Mouse (Mus musculus) spleen, postnatal 4 days (tissue): ENCODE results near the gene Mapk3.
A peak's percentile ranks its signal among the peaks of the same experiment; 100 is the strongest.
"Not testable (repeated sequence)": the region's sequence is repeated elsewhere in the genome, so short reads cannot be mapped to it uniquely, and the experiment has no call there.

ENCODE experiments used
- DNase-seq, 2 experiments: peaks; one replicate each; pipeline ENCODE4 v3.0.0; 2022; ENCODE audit warnings: low spot score in 2 of 2

Mapk3 gene

GRCm38 (mm10) chr7:126759672-126760390, 430 bp downstream of the Mapk3 start:
- DNase-seq, result no peak

DNA sequence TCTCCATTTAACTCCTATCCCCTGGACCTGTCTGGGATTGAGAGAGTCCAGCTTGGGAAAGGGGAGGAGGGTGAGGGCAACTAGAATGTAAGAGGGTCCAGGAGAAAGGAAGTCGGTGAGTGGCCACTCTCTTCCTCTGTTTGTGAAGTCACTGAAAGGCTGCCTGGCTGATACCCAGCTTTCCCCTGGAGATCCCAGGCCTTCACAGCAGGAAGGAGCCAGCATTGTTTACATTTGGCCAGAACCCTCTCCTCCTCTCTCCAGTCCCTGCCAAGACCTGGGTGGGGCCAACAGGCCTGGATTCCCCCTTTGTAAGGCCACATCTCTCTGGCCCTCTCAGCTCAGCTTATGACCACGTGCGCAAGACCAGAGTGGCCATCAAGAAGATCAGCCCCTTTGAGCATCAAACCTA, 996 bp downstream of the Mapk3 start:
- peak in 1 of 2 experiments; percentile 66 for DNase-seq

- no peak for DNase-seq
These were observed 1.6 kb downstream of the Mapk3 start for GRCm38 (mm10) chr7:126760956-126761355.

- no peak for DNase-seq
These were observed 2.2 kb downstream of the Mapk3 start for GRCm38 (mm10) chr7:126761529-126762067.

GRCm38 (mm10) chr7:126762471-126763008, 3.1 kb downstream of the Mapk3 start:
- no peak for DNase-seq

DNA sequence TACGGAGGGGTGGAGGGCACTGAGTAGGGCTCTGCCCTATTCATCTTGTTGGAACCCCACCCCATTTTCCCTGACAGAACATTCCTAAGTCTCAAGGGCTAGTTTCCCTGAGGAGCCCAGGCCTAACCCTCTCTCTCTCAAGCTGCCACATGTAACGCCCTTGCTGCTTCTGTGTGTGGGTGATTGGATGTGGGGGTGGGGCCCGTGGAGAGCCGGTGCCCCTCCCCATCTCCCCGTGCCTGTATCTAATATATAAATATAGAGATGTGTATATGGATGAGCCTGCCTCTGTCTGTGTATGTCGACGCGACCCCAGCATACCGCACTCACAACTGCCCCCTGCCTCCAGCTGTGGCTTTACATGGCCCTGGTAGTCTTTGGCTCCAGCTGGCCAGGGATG, 6.1 kb downstream of the Mapk3 start:
- peak in 1 of 2 experiments; percentile 70 for DNase-seq

- peak; percentile 78 to 87 for DNase-seq
These were observed 6.8 kb downstream of the Mapk3 start, which contains the start of gene Gdpd3 for GRCm38 (mm10) chr7:126766201-126766600. TSS of gene Gdpd3 (plus strand) at chr7:126766334.

GRCm38 (mm10) chr7:126767001-126767400, 7.6 kb downstream of the Mapk3 start:
- DNase-seq, result no peak

DNA sequence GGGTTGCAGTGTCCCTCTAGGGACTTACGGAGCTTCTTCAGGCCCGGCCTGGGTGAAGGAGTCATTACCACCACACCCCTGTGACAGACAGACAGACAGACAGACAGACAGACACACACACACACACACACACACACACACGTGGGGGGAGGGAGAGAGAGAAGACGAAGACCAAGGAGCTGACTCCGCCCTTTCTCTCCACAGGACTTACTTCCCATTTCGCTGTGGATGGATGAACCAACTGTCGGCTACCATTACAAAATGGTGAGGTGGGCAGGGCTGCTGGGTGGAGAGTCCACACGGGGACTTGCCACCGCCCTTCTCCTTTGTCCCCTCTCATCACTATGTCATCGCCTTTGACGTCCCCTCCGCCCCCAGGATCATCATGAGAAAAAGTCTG, 11.4 kb downstream of the Mapk3 start:
- peak in 1 of 2 experiments; percentile 62 for DNase-seq

DNA sequence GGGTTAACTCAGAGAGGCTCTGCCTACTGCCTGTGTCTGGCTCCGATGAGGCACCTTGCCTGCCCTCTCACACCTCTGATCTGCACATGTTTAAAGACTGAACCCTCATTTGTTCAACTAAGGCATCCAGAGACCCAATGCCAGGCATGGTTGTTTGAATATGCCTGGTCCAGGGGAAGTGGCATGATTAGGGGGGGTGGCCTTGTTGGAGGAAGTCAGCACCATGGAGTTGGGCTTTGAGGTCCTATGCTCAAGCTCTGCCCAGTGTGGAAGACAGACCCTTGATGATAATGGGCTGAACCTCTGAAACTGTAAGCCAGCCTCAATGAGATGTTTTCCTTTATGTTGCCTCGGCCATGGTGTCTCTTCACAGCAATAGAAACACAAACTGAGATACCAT, 13.9 kb downstream of the Mapk3 start:
- DNase-seq, result no peak

GRCm38 (mm10) chr7:126774463-126774862, 15.1 kb downstream of the Mapk3 start:
- no peak for DNase-seq

DNA sequence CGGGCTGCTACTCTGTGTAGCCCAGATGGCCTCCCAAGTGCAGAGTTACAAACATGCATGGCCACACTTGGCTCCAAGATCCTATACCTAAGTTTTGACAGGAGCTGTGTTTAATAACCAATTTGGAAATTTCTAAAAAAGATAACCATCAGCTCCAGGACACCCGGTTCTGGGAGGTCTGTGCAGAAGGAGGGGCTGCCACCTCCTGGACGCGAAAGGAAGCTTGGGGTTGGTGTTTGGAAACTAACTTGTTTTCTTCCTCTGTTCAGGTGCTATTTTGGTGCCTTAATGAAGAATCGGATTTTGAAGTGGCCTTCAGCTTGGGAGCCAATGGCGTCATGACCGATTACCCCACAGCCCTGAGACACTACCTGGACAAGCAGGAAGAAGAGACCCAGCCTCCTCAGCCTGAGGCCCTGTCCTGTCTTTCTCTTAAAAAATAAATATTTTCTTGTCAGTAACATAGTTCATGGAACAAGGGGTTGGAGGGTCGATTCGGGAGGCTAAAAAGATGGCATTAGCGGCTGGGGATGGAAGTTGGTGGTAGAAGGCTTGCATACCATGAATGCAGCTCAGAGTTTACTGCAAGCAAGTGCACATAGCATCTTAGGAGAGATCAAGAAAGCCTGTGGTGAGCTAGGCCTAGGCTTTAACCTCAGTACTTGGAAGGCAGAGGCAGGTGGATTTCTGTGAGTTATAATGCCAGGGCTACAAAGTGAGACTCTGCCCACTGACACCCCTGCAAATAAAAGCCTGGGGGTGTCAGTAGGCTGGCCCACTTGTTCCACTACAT, 16.0 kb downstream of the Mapk3 start:
- DNase-seq, result peak in 1 of 2 experiments; percentile 65

- DNase-seq, result peak in 1 of 2 experiments; percentile 64
These were observed 16.5 kb downstream of the Mapk3 start for GRCm38 (mm10) chr7:126775978-126776234.

DNA sequence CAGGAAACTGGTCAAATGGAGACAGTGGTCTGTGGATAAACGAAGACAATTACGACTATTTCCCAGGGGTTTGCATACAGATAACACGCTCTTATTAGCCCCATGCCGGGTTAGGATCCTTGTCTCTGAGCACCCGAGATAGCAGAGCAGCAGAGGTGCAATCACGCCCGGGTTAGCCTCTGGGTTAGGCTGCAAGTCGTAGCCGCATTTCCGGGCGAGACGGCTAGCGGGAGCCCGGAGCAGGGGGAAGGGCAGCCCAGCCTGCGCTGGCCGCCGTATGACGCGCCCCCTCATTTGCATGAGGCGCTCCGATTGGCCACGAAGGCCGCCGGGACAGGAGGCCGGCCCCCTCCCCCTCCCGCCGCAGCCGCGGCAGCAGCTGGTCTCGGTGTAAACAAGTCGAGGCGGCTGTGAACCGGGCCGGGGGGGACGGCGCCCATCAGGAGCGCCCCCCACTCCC, 17.2 kb downstream of the Mapk3 start, which contains the start of gene Ypel3:
Gene Ypel3, plus strand, starts transcription at position 358 of the 460 bp plus-strand sequence.
- peak; percentile 95 to 97 for DNase-seq

- DNase-seq, result peak in 1 of 2 experiments; percentile 74
These were observed 18.1 kb downstream of the Mapk3 start for GRCm38 (mm10) chr7:126777476-126777875.

GRCm38 (mm10) chr7:126778147-126778546, 18.7 kb downstream of the Mapk3 start:
- peak in 1 of 2 experiments; percentile 58 for DNase-seq

GRCm38 (mm10) chr7:126779101-126779500, 19.7 kb downstream of the Mapk3 start:
- DNase-seq, result not testable (repeated sequence)

GRCm38 (mm10) chr7:126779983-126780970, 20.9 kb downstream of the Mapk3 start:
- peak; percentile 89 to 97 for DNase-seq

- peak in 1 of 2 experiments; percentile 67 for DNase-seq
These were observed 21.7 kb downstream of the Mapk3 start, which contains the start of gene Tbx6 for GRCm38 (mm10) chr7:126780971-126781635. TSS of gene Tbx6 (plus strand) at chr7:126781483.

DNA sequence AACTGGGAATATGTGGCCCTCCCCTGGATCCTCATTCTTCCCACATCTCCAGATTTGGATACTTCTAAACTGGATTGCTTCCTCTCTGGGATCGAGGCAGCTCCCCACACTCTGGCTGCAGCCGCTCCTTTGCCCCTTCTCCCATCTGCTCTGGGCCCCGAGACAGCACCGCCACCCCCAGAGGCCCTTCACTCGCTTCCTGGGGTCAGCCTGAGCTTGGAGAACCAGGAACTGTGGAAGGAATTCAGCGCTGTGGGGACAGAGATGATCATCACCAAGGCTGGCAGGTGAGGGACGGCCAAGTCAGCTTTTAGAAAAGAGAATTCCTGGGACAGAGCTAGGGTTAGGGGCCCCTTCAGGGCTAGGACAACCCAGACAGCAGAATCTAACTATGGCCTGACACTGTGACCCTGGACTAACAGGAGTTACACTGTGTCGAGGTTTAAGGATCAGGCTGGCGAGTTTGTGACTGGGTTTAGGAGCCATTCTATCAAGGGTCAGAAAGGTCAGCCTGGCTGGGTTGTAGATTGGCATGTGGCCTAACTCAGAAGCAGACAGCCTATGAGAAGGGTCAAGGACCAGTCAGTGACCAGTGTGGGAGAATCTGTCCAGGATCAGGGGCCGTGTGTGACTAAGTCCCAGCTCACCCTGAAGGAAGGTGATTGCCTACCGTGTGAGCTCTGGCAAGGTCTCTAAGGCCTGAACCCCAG, 22.4 kb downstream of the Mapk3 start:
- no peak for DNase-seq
